Mouse (Mus musculus): ENCODE data around the gene AW822073. TPM values are rescaled to one million over a fixed set of nuclear protein-coding genes. Genes with fewer than 3 reads are reported as not detected.
"Not testable (repeated sequence)": the region's sequence is repeated elsewhere in the genome, so short reads cannot be mapped to it uniquely, and the experiment has no call there.

AW822073 gene
- polyA plus RNA-seq (2015; fragmentation: Nextera tagmentation; extraction: Ambion mirVana) = not detected in 2 replicates

DNA sequence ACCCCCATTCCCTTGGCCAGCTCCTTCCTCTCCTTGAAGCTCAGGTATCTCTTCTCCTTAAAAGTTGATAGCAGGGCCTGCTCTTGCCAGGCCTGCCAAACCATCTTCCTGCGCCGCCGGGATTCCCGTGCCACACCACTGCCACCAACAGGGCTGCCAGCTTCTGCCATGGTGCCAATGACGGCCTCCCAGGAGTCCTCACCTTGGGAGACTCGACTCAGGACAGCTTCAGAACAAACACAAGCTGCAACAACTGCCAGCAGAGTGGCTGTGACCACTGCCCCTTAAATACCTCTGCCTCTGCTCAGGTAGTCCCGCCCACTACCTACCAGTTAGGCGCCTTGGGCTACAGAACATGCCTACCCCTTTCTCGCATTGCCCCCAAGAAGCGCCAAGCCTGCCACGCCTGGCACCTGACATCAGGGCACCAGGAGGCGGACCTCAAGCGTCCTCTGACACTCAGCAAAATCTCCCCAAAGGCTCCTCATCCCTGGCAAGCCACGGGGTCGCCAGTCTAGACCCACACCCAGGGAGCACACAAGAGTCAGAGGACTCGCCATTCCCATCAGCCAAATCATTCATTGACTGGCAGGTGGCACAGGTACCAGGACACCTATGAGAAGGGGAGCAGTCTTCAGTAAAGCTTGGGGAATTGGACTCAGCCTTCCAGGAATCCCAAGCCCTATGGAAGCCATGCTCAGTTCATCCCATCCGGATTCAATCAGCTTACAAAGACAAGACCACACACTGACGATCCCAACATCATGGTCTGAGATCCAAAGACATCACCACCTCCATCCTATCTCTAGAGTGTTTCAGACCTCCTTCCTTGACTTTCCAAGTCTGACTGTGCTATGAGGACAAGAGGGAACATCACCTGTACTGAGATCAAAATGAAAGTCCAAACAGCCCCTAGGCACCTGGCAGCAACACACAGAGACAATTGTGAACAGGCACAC is at the start of gene AW822073:
Gene AW822073 (minus strand): TSS at position 104 of the 959 bp plus-strand sequence.
- not testable (repeated sequence) for H3K9ac ChIP-seq (ENCODE audit: low read depth, low read length); H3K4me3 ChIP-seq (ENCODE audit: low read depth, low read length); H3K27ac ChIP-seq (ENCODE audit: low read length); H3K4me1 ChIP-seq (ENCODE audit: control insufficient read depth, low read depth, low read length); H3K36me3 ChIP-seq (ENCODE audit: control insufficient read depth, insufficient read depth); H3K9me3 ChIP-seq (replicated peaks; ENCODE audit: control insufficient read depth, low read length); H3K4me2 ChIP-seq (ENCODE audit: low read depth, low read length); ATAC-seq (ENCODE audit: low read depth); H3K27me3 ChIP-seq (ENCODE audit: control insufficient read depth, insufficient read depth, low read depth, low read length)
- WGBS (ENCODE audit: insufficient replicate concordance) = 70% methylated on average over 16 of the region's 18 CpGs

DNA sequence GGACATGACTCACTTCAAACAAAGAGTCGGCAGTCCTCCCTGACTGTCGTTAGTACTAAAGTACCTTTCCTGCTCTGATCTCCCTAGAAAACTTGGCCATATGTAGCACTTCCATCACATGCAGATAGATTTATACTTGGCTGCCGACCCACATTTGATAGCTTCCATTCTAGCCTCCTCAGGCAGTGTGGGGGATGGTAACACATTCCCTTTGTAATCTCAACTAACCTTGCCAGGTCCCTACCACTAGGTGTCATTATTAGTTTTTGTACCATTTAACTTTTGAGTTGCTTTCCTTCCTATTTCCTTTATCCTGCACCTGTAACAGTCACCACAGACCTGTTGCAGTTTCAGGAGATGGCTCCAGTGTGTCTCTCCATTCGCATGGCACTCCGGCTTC is 33.7 kb upstream of the AW822073 start:
- peaks cover 7% of the 10 kb centered on the region for H3K4me1 ChIP-seq (ENCODE audit: control insufficient read depth, low read depth, low read length)
- H3K36me3 ChIP-seq (ENCODE audit: control insufficient read depth, insufficient read depth) = peaks cover 5% of the 10 kb centered on the region; the same call in 1 of the 2 replicates
- no peaks in the 10 kb centered on the region for H3K9me3 ChIP-seq (replicated peaks; ENCODE audit: control insufficient read depth, low read length)
- H3K9ac ChIP-seq (ENCODE audit: low read depth, low read length) = no peak overlapping the region
- no peak for ATAC-seq (ENCODE audit: low read depth)
- WGBS (ENCODE audit: insufficient replicate concordance) = 59% methylated on average over 5 of the region's 5 CpGs
- H3K27ac ChIP-seq (ENCODE audit: low read length) = no peak overlapping the region
- H3K4me3 ChIP-seq (ENCODE audit: low read depth, low read length) = no peak overlapping the region
- H3K4me2 ChIP-seq (ENCODE audit: low read depth, low read length) = no peak overlapping the region
- H3K27me3 ChIP-seq (ENCODE audit: control insufficient read depth, insufficient read depth, low read depth, low read length) = no peaks in the 10 kb centered on the region

DNA sequence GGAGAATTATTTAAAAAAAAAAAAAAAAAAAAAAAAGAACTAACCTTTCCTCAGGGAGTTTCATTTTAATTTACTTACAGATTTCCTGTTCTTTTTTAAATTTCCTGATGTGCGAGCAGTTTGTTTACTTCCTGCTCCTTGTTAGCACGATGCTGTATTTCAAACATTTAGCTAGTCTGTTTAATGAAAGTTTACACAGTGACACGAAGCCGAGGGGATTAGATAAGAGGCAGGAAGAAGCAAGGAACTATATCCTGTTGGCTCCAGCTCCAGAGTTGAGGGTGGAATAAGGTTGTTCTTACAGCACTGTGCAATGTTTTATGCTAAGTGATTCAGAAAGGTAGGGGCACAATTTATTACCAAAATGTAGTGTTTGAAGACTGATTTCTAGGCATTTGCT is 31.2 kb upstream of the AW822073 start:
- Histone ChIP-seq H3K36me3 (ENCODE audit: control insufficient read depth, insufficient read depth) (no peaks in the 10 kb centered on the region), H3K4me3 (ENCODE audit: low read depth, low read length) (peak overlapping the region; percentile 93), H3K27me3 (ENCODE audit: control insufficient read depth, insufficient read depth, low read depth, low read length) (no peaks in the 10 kb centered on the region), H3K4me1 (ENCODE audit: control insufficient read depth, low read depth, low read length) (peaks cover 7% of the 10 kb centered on the region), H3K27ac (ENCODE audit: low read length) (peak overlapping the region; percentile 12; the same call in 1 of the 2 replicates), H3K9me3 (replicated peaks; ENCODE audit: control insufficient read depth, low read length) (no peaks in the 10 kb centered on the region), H3K4me2 (ENCODE audit: low read depth, low read length) (peak overlapping the region; percentile 71), H3K9ac (ENCODE audit: low read depth, low read length) (peak overlapping the region; percentile 87)
- ATAC-seq (ENCODE audit: low read depth) = no peak
- WGBS (ENCODE audit: insufficient replicate concordance) = 1% methylated on average over 4 of the region's 4 CpGs

DNA sequence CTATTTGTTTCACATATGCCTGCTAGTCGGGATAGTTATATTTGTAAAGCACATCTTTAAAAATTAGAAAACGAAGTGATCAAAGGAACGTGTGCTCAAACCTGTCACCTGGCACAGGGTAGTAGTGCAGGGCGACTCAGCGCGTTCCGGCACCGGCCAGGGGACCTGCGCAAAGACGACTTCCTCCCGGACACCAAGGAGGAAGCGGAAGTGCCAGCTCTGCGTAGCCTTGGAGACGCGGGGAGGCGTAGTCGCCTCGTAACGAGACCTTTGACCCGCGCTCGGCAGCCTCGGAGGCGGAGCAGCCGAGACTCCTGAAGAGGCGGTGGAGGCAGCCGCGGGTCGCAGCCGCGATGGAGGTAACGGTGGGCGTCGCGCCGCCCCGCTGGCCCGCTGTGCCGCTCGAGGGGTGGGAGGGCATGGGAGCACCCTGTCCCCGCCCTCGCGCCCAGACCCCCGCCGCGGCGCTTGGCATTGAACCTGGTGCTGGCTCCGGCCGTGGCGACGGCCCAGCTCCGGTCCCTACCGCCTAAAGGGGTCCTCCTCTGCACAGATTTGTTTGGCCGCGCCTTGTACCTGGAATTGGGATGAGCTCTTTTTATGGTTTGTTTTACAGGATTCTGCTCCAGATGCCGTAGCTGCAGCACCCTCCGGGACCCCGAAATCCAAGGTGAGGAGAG is 30.6 kb upstream of the AW822073 start, which contains the start of gene Gcc2:
Gene Gcc2 (plus strand): TSS at position 285 of the 680 bp plus-strand sequence.
- Histone ChIP-seq H3K4me3 (ENCODE audit: low read depth, low read length) (peak within 1 kb of the TSS; percentile 93), H3K4me2 (ENCODE audit: low read depth, low read length) (peak within 1 kb of the TSS; percentile 71), H3K9me3 (replicated peaks; ENCODE audit: control insufficient read depth, low read length) (no peaks in the 10 kb centered on the region), H3K4me1 (ENCODE audit: control insufficient read depth, low read depth, low read length) (peaks cover 7% of the 10 kb centered on the region), H3K9ac (ENCODE audit: low read depth, low read length) (peak within 1 kb of the TSS; percentile 87), H3K27me3 (ENCODE audit: control insufficient read depth, insufficient read depth, low read depth, low read length) (no peaks in the 10 kb centered on the region), H3K27ac (ENCODE audit: low read length) (peak within 1 kb of the TSS; percentile 70), H3K36me3 (ENCODE audit: control insufficient read depth, insufficient read depth) (no peaks in the 10 kb centered on the region)
- WGBS (ENCODE audit: insufficient replicate concordance) = under 1% methylated on average over 58 of the region's 58 CpGs
- ATAC-seq (ENCODE audit: low read depth) = peak; percentile 98

DNA sequence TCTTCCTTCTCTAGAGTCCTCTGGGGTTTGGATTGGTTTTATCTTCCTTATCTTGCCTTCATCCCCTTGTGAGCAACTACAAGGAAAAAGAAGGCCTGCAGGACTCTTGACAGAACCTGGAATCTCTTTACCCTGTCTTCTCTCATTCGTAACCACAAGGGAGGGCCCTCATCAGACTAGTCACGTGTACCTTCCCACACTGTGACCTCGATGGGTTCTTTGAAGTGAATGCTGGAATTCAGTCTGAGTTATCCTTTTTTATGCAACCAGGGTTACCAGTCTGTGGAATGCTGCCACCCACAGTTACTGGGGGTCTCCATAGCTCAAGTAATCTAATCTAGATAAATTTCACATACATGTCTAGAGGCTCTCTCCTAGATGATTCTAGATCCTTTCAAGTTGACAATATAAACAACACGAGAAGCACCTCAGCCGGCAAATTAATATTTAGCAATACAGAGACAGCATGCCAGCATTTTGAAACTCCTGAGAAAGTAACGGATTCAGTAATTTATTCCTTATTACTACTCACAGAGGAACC is 30.0 kb upstream of the AW822073 start:
- Histone ChIP-seq H3K9ac (ENCODE audit: low read depth, low read length) (peak overlapping the region; percentile 87), H3K4me2 (ENCODE audit: low read depth, low read length) (peak overlapping the region; percentile 71), H3K36me3 (ENCODE audit: control insufficient read depth, insufficient read depth) (no peaks in the 10 kb centered on the region), H3K4me1 (ENCODE audit: control insufficient read depth, low read depth, low read length) (peaks cover 7% of the 10 kb centered on the region), H3K4me3 (ENCODE audit: low read depth, low read length) (peak overlapping the region; percentile 93), H3K27ac (ENCODE audit: low read length) (no peak overlapping the region), H3K27me3 (ENCODE audit: control insufficient read depth, insufficient read depth, low read depth, low read length) (no peaks in the 10 kb centered on the region), H3K9me3 (replicated peaks; ENCODE audit: control insufficient read depth, low read length) (no peaks in the 10 kb centered on the region)
- 18% methylated on average over 6 of the region's 6 CpGs for WGBS (ENCODE audit: insufficient replicate concordance)
- no peak for ATAC-seq (ENCODE audit: low read depth)

- whole genome bisulfite sequencing (ENCODE audit: insufficient replicate concordance) = 18% methylated on average over 1 of the region's 1 CpGs
- no peaks in the 10 kb centered on the region for H3K27me3 ChIP-seq (ENCODE audit: control insufficient read depth, insufficient read depth, low read depth, low read length)
- no peak for ATAC-seq (ENCODE audit: low read depth)
- no peak overlapping the region for H3K4me2 ChIP-seq (ENCODE audit: low read depth, low read length)
- no peaks in the 10 kb centered on the region for H3K9me3 ChIP-seq (replicated peaks; ENCODE audit: control insufficient read depth, low read length)
- H3K4me1 ChIP-seq (ENCODE audit: control insufficient read depth, low read depth, low read length) = peaks cover under 1% of the 10 kb centered on the region
- no peak overlapping the region for H3K9ac ChIP-seq (ENCODE audit: low read depth, low read length)
- no peak overlapping the region for H3K27ac ChIP-seq (ENCODE audit: low read length)
- no peak overlapping the region for H3K4me3 ChIP-seq (ENCODE audit: low read depth, low read length)
- no peaks in the 10 kb centered on the region for H3K36me3 ChIP-seq (ENCODE audit: control insufficient read depth, insufficient read depth)
Observed at GRCm38 (mm10) chr10:58249535-58249934, 24.8 kb upstream of the AW822073 start.

GRCm38 (mm10) chr10:58238984-58239740 is 14.4 kb upstream of the AW822073 start:
- not testable (repeated sequence) for H3K4me1 ChIP-seq (ENCODE audit: control insufficient read depth, low read depth, low read length); H3K27ac ChIP-seq (ENCODE audit: low read length); H3K4me3 ChIP-seq (ENCODE audit: low read depth, low read length); H3K9me3 ChIP-seq (replicated peaks; ENCODE audit: control insufficient read depth, low read length); H3K9ac ChIP-seq (ENCODE audit: low read depth, low read length); H3K27me3 ChIP-seq (ENCODE audit: control insufficient read depth, insufficient read depth, low read depth, low read length); H3K4me2 ChIP-seq (ENCODE audit: low read depth, low read length); H3K36me3 ChIP-seq (ENCODE audit: control insufficient read depth, insufficient read depth); ATAC-seq (ENCODE audit: low read depth)
- 56% methylated on average over 7 of the region's 8 CpGs for WGBS (ENCODE audit: insufficient replicate concordance)

DNA sequence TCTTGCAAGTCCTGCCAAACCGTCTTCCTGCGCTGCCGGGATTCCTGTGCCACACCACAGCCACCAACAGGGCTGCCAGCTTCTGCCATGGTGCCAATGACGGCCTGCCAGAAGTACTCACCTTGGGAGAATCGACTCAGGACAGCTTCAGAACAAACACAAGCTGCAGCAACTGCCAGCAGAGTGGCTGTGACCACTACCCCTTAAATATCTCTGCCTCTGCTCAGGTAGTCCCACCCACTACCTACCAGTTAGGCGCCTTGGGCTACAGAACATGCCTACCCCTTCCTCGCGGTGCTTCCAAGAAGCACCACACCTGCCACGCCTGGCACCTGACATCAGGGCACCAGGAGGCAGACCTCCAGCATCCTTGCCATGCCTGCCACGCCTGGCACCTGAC is 11.9 kb upstream of the AW822073 start, which contains the start of gene Gm4981:
Gene Gm4981 (minus strand): TSS at position 89 of the 400 bp plus-strand sequence.
- Histone ChIP-seq H3K36me3 (ENCODE audit: control insufficient read depth, insufficient read depth) (no peaks in the 10 kb centered on the region), H3K4me3 (ENCODE audit: low read depth, low read length) (no peak within 1 kb of the TSS), H3K4me2 (ENCODE audit: low read depth, low read length) (no peak within 1 kb of the TSS), H3K27ac (ENCODE audit: low read length) (no peak within 1 kb of the TSS), H3K9me3 (replicated peaks; ENCODE audit: control insufficient read depth, low read length) (peaks cover 6% of the 10 kb centered on the region), H3K9ac (ENCODE audit: low read depth, low read length) (no peak within 1 kb of the TSS), H3K27me3 (ENCODE audit: control insufficient read depth, insufficient read depth, low read depth, low read length) (no peaks in the 10 kb centered on the region), H3K4me1 (ENCODE audit: control insufficient read depth, low read depth, low read length) (no peaks in the 10 kb centered on the region)
- WGBS (ENCODE audit: insufficient replicate concordance) = 71% methylated on average over 10 of the region's 10 CpGs
- no peak for ATAC-seq (ENCODE audit: low read depth)

Data from liver, embryonic 16.5 days (tissue).